Mouse (Mus musculus): ENCODE measurements at regions not wholly inside any gene's neighbourhood (a gene's known extent, or its start where the extent isn't known, plus 50 kb on each side); places are given as distances from the start of the nearest gene placed in this dataset.

GRCm38 (mm10) chr13:112071209-112071955 lies 216.9 kb upstream of the Ankrd55 start:
- DNase-seq (ENCODE audit: low read depth, low spot score): no peak

- DNase-seq (ENCODE audit: low read depth, low spot score): no peak
Measured at GRCm38 (mm10) chr13:112071956-112072314, 216.3 kb upstream of the Ankrd55 start.

- DNase-seq (ENCODE audit: low read depth, low spot score): no peak
Measured at GRCm38 (mm10) chr13:112073519-112074406, 214.5 kb upstream of the Ankrd55 start.

GRCm38 (mm10) chr13:112075847-112076479 lies 212.3 kb upstream of the Ankrd55 start:
- DNase-seq (ENCODE audit: low read depth, low spot score): no peak

GRCm38 (mm10) chr13:112078088-112078487 lies 210.2 kb upstream of the Ankrd55 start:
- DNase-seq (ENCODE audit: low read depth, low spot score): no peak

GRCm38 (mm10) chr13:112081935-112082334 lies 206.3 kb upstream of the Ankrd55 start:
- DNase-seq (ENCODE audit: low read depth, low spot score): no peak

GRCm38 (mm10) chr13:112084484-112085278 lies 203.6 kb upstream of the Ankrd55 start:
- no peak for DNase-seq (ENCODE audit: low read depth, low spot score)

- peak; percentile 56 for DNase-seq (ENCODE audit: low read depth, low spot score)
Measured at GRCm38 (mm10) chr13:112088312-112088771, 199.9 kb upstream of the Ankrd55 start.

GRCm38 (mm10) chr13:112090737-112091136 lies 197.5 kb upstream of the Ankrd55 start:
- DNase-seq (ENCODE audit: low read depth, low spot score): no peak

GRCm38 (mm10) chr13:112095595-112096139 lies 192.6 kb upstream of the Ankrd55 start:
- DNase-seq (ENCODE audit: low read depth, low spot score): no peak

GRCm38 (mm10) chr13:112099953-112100591 lies 188.2 kb upstream of the Ankrd55 start:
- no peak for DNase-seq (ENCODE audit: low read depth, low spot score)

- peak; percentile 57 for DNase-seq (ENCODE audit: low read depth, low spot score)
Measured at GRCm38 (mm10) chr13:112100592-112101420, 187.4 kb upstream of the Ankrd55 start.

GRCm38 (mm10) chr13:112101421-112101756 lies 186.9 kb upstream of the Ankrd55 start:
- no peak for DNase-seq (ENCODE audit: low read depth, low spot score)

GRCm38 (mm10) chr13:112105953-112106352 lies 182.3 kb upstream of the Ankrd55 start:
- DNase-seq (ENCODE audit: low read depth, low spot score): no peak

- DNase-seq (ENCODE audit: low read depth, low spot score): no peak
Measured at GRCm38 (mm10) chr13:112114741-112115201, 173.5 kb upstream of the Ankrd55 start.

- no peak for DNase-seq (ENCODE audit: low read depth, low spot score)
Measured at GRCm38 (mm10) chr13:112116101-112116726, 172.0 kb upstream of the Ankrd55 start.

- DNase-seq (ENCODE audit: low read depth, low spot score): no peak
Measured at GRCm38 (mm10) chr13:112118564-112118963, 169.7 kb upstream of the Ankrd55 start.

GRCm38 (mm10) chr13:112119611-112120041 lies 168.6 kb upstream of the Ankrd55 start:
- DNase-seq (ENCODE audit: low read depth, low spot score): no peak

GRCm38 (mm10) chr13:112120346-112120745 lies 167.9 kb upstream of the Ankrd55 start:
- no peak for DNase-seq (ENCODE audit: low read depth, low spot score)

Data from embryo, embryonic 11.5 days (tissue).